Mouse (Mus musculus) erythroblast, embryonic 14.5 days (primary cell): ENCODE measurements around the gene Capn2.

Experiments
- GATA1 ChIP-seq: IDR thresholded peaks from 2 replicates; pipeline ENCODE4 v1.6.1; 2012; ENCODE audit warnings: low read length, inconsistent platforms, mixed read lengths
- TAL1 ChIP-seq: IDR thresholded peaks from 3 replicates; pipeline ENCODE4 v1.6.1; 2012; ENCODE audit warnings: low read length, inconsistent platforms, mixed read lengths

- no peak for TF ChIP-seq TAL1
- TF ChIP-seq GATA1 = no peak
Observed at GRCm38 (mm10) chr1:182482991-182483909, 34.2 kb downstream of the Capn2 start.
